Mouse (Mus musculus): ENCODE measurements at regions not wholly inside any gene's neighbourhood (a gene's known extent, or its start where the extent isn't known, plus 50 kb on each side); places are given as distances from the start of the nearest gene placed in this dataset.

DNA sequence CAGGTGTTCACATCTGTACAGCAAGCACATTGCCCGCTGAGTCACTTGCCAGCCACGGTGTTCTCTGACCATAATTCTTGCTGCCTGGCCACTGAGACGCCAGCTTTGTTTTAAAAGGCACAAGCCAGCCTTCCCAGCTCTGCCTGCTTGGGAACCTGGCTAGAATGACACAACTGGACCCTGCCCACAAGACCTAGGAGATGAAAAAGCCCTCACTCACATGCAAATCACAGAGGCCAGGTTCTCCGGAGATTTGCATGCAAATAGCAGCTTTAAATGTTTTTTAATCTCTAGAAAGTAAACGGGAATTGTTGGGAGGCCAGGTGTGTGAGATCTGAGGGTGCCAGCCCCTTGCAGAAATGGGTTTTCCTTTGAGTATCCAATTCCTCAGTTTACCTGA lies 71.9 kb downstream of the 1810010D01Rik start:
- DNase-seq (ENCODE audit: low spot score in 2 of 2) = no peak

GRCm38 (mm10) chr7:145132506-145132905 lies 75.4 kb downstream of the 1810010D01Rik start:
- DNase-seq (ENCODE audit: low spot score in 2 of 2) = peak; percentile 25 to 56

GRCm38 (mm10) chr7:145131438-145132159 lies 76.3 kb downstream of the 1810010D01Rik start:
- DNase-seq (ENCODE audit: low spot score in 2 of 2) = no peak

GRCm38 (mm10) chr7:145129971-145130370 lies 77.9 kb downstream of the 1810010D01Rik start:
- DNase-seq (ENCODE audit: low spot score in 2 of 2) = no peak

- no peak for DNase-seq (ENCODE audit: low spot score in 2 of 2)
These were observed 80.3 kb downstream of the 1810010D01Rik start for GRCm38 (mm10) chr7:145127661-145128060.

- DNase-seq (ENCODE audit: low spot score in 2 of 2) = no peak
These were observed 80.7 kb downstream of the 1810010D01Rik start for GRCm38 (mm10) chr7:145127180-145127579.

- DNase-seq (ENCODE audit: low spot score in 2 of 2) = no peak
These were observed 83.8 kb downstream of the 1810010D01Rik start for GRCm38 (mm10) chr7:145123996-145124601.

DNA sequence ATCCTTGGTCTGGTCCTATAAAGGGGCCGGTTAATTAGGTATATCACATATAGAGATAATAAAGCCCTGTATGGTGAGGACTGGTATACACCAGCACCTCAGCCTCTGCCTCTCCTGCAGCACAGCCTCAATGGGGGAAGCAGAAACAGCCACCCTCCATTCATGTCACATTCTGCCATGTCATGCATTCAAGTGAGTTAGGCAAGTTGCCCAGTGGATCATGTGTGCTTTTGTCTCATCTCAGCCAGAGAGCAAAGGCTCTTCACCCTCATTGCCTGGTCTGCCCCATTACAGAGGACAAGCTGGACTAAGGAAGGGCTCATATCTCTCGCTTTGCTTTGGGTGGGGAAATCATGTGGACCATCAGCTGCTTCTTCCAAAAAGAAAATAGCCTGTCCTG lies 85.4 kb downstream of the 1810010D01Rik start:
- no peak for DNase-seq (ENCODE audit: low spot score in 2 of 2)

GRCm38 (mm10) chr7:145118406-145118805 lies 89.5 kb downstream of the 1810010D01Rik start:
- no peak for DNase-seq (ENCODE audit: low spot score in 2 of 2)

DNA sequence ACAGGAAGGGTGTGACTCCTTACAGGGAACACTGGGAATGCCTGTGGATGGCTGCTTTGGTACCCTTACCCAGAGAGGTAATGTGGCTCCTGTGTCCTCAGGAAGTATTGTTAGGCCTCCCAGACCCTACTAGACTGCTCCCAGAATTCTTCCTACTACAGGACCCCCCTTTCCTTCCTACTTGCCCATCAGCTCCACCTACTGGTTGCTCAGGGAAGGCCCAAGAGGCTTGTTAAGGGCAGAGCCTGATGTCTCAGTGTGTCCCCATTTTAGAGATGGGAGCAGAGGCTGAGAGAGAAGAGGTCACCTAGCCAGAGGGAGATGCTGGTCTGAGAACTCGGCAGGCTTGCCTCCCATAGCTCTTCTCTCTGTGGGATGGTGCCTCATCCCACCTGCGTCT lies 93.3 kb downstream of the 1810010D01Rik start:
- peak in 1 of 2 experiments; percentile 44 for DNase-seq (ENCODE audit: low spot score in 2 of 2)

GRCm38 (mm10) chr7:145114145-145114544 lies 93.8 kb downstream of the 1810010D01Rik start:
- no peak for DNase-seq (ENCODE audit: low spot score in 2 of 2)

GRCm38 (mm10) chr7:145112887-145113531 lies 94.9 kb downstream of the 1810010D01Rik start:
- DNase-seq (ENCODE audit: low spot score in 2 of 2) = no peak

- DNase-seq (ENCODE audit: low spot score in 2 of 2) = no peak
These were observed 95.6 kb downstream of the 1810010D01Rik start for GRCm38 (mm10) chr7:145112146-145112830.

DNA sequence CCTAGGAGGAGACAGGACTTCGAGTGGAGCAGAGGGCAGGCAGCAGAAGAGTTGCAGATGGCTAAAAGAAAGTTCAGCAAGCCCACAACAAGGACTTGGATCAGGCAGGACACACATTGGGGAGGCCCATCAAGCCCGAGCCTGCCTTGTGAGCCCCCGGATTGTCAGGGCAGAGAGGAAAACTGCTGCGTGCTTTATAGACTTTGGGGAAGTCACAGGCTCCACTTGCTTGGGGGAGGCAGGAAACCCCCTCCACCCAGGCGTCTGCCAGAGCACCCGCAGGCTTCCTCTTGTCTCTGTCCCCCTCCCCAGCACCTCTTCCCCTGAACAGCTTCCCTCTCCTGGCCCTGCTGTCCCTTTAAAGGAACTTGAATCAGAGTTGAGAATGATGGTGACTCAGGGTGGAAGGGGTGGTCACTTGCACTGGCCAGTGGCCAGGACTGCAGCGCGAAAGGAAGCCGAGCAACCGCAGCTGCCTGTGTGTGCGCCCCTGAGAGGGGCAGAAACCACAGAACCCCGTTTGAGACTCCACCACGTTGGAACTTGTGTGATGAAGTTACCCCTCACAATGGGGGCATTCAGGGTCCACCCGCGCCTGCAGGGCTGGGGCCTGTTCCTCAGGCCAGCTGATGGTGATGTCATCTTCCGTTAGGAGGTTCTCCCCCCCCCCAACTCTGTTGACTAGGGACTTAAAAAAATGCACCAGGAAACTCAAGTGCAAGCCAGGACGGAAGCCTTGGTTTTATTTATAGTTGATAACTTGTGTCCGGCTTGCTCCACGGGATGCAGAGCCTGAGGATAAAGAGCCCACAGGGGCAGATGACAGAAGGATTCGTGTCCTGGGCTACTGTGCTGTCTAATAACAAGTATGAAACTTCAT lies 96.4 kb downstream of the 1810010D01Rik start:
- peak in 1 of 2 experiments; percentile 45 for DNase-seq (ENCODE audit: low spot score in 2 of 2)

DNA sequence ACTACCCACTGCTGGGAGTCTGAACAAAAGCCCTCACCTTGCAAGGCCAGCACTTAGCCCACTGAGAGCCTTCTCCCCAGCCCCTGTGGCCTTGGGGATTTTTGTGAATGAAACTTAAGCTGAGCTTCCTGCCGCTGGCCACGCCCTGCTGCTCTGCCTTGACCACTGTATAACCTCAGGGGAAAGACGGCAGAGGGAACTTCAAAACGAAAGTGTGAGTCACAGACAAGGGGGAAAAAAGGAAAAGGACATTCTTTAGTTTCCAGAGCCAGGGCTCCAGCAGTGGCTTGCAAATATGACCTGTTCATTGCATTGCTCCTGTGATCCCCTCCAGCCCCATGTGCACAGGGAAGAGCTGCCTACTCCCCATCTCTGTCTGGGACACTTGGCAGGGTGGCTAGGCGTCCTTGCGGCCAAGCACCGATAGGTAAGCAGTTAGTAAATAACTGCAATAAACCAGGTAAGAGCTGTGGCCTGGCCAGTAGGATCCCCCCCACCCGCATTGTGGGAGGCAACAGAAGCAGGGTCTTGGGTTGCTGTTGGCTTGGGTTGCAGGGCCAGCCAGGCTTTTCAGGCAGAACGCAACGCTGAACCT lies 97.2 kb downstream of the 1810010D01Rik start:
- DNase-seq (ENCODE audit: low spot score in 2 of 2) = no peak

DNA sequence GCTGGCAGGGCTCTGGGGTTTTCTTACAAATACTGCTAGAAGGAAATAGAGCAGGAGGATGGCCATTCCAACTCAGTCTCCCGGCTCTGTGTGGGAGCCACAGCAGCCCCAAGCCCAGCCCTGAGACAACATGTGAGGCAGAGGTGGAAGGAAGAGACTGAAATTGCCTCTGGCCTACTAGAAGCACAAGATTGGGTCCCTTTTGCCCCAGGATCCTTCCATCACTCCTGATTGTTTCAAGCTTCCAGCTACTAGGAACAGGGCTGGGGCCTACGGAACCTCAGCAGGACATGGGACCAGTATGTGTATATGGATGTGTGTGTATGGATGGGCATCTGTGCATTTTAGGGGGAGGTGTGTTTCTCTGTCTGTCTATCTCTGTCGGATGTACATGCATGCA lies 97.9 kb downstream of the 1810010D01Rik start:
- DNase-seq (ENCODE audit: low spot score in 2 of 2) = no peak

DNA sequence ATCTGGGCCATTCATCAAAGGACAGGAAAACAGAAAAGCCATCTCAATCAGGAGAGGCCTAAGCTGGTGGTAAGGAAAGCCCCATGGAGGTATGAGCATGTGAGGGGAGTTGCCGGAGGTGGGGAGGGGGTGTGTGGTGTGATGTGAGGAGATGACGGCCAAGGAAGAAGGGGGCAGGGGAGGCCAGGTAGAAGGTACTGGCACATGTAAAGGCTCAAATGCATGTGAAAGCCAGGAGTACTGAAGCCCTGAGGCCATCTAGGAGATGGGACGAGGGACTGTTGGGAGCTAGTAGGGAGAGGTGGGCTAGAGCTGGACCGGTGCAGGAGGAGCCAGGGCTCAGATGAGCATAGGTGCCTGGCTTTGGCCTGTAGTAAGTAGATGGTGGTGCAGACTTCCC lies 98.4 kb downstream of the 1810010D01Rik start:
- DNase-seq (ENCODE audit: low spot score in 2 of 2) = no peak

- DNase-seq (ENCODE audit: low spot score in 2 of 2) = no peak
These were observed 98.9 kb downstream of the 1810010D01Rik start for GRCm38 (mm10) chr7:145108994-145109393.

- no peak for DNase-seq (ENCODE audit: low spot score in 2 of 2)
These were observed 100.2 kb downstream of the 1810010D01Rik start for GRCm38 (mm10) chr7:145107575-145108170.

DNA sequence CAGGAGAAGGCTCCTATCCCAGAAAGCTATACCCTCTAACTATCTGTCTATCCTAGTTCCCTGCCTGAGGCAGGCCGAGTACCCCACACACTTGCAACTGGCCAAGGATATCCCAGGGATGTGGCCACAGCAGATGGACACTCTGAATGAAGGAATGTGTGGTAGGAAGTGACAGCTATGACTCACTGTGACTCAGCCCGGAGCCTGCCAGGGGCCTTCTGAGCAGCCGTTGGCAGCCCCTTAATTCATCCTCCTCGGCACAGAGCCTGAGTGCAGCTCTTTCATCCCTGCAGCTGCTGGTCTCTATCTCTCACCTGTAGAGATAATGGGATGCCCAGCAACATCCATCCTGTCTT lies 101.4 kb downstream of the 1810010D01Rik start:
- peak in 1 of 2 experiments; percentile 20 for DNase-seq (ENCODE audit: low spot score in 2 of 2)

All from layer of hippocampus, adult 18-20 months (tissue).